Mouse (Mus musculus) embryonic facial prominence, embryonic 15.5 days (tissue): ENCODE data around the gene Th. TPM values are rescaled to one million over a fixed set of nuclear protein-coding genes. Genes with fewer than 3 reads are reported as not detected.

Source experiments
- ATAC-seq: fragments of 200-750 bp; cut with Nextera tagmentation; 2 replicates; pipeline ENCODE4 v1.8.0; 2017; ENCODE audit warnings: low read depth, moderate TSS enrichment; ENCODE audit not compliant: insufficient number of reproducible peaks, low FRiP score, low TSS enrichment
- H3K27ac ChIP-seq: fragments of 300-500 bp; sonication (generic); replicated peaks from 2 replicates; pipeline ENCODE4 v1.5.1; 2015; ENCODE audit warnings: mild to moderate bottlenecking, inconsistent platforms
- H3K27me3 ChIP-seq: fragments of 300-500 bp; sonication (generic); 2 replicates; pipeline ENCODE4 v1.6.1; 2015; ENCODE audit warnings: inconsistent platforms
- H3K36me3 ChIP-seq: fragments of 300-500 bp; sonication (generic); 2 replicates; pipeline ENCODE4 v1.6.1; 2015; ENCODE audit warnings: mild to moderate bottlenecking, inconsistent platforms
- H3K4me1 ChIP-seq: fragments of 300-500 bp; sonication (generic); 2 replicates; pipeline ENCODE4 v1.6.1; 2015; ENCODE audit warnings: inconsistent platforms
- H3K4me2 ChIP-seq: fragments of 300-500 bp; sonication (generic); replicated peaks from 2 replicates; pipeline ENCODE4 v1.6.1; 2015; ENCODE audit warnings: mild to moderate bottlenecking, inconsistent platforms
- H3K4me3 ChIP-seq: fragments of 300-500 bp; sonication (generic); replicated peaks from 2 replicates; pipeline ENCODE4 v1.5.1; 2015; ENCODE audit warnings: mild to moderate bottlenecking, inconsistent platforms
- H3K9ac ChIP-seq: fragments of 300-500 bp; sonication (generic); 2 replicates; pipeline ENCODE4 v1.6.1; 2015; ENCODE audit warnings: inconsistent platforms
- H3K9me3 ChIP-seq: fragments of 300-500 bp; sonication (generic); replicated peaks from 2 replicates; pipeline ENCODE4 v1.6.1; 2016; ENCODE audit warnings: inconsistent platforms
- WGBS: fragments of 180-500 bp; shearing (Covaris S2); methylation state at CpG from one replicate; pipeline ENCODE4 v1.1.7; 2015; 5-methylcytosine and 5-hydroxymethylcytosine counted together
- polyA plus RNA-seq: library from polyadenylated mRNA; unstranded; fragments of >200 nt; fragmentation: Nextera tagmentation; extraction: Ambion mirVana; gene quantifications from 2 replicates; pipeline ENCODE4 v1.2.1, GENCODE M21; 2015

Th gene
- polyA plus RNA-seq, 1 experiment from 2014 or later, result 0.57 TPM

GRCm38 (mm10) chr7:142901774-142902173, 29.2 kb downstream of the Th start:
- 59% methylated on average over 7 of the region's 7 CpGs for WGBS
- Histone ChIP-seq H3K36me3 (no peaks in the 10 kb centered on the region), H3K27me3 (peaks cover 6% of the 10 kb centered on the region; the same call in 1 of the 2 replicates), H3K4me3 (no peak overlapping the region), H3K27ac (no peak overlapping the region), H3K4me2 (no peak overlapping the region), H3K9me3 (no peaks in the 10 kb centered on the region), H3K4me1 (peaks cover 9% of the 10 kb centered on the region; the same call in 1 of the 2 replicates), H3K9ac (no peak overlapping the region)
- no peak for ATAC-seq

GRCm38 (mm10) chr7:142899872-142900271, 31.1 kb downstream of the Th start:
- Histone ChIP-seq H3K9ac (no peak overlapping the region), H3K36me3 (no peaks in the 10 kb centered on the region), H3K9me3 (no peaks in the 10 kb centered on the region), H3K27me3 (peaks cover 6% of the 10 kb centered on the region; the same call in 1 of the 2 replicates), H3K4me2 (no peak overlapping the region), H3K4me1 (peaks cover 15% of the 10 kb centered on the region; the same call in 1 of the 2 replicates), H3K4me3 (no peak overlapping the region), H3K27ac (no peak overlapping the region)
- ATAC-seq, result no peak
- WGBS, result 51% methylated on average over 19 of the region's 19 CpGs

- H3K4me2 ChIP-seq, result no peak overlapping the region
- no peaks in the 10 kb centered on the region for H3K9me3 ChIP-seq
- H3K36me3 ChIP-seq, result no peaks in the 10 kb centered on the region
- no peak overlapping the region for H3K27ac ChIP-seq
- H3K4me3 ChIP-seq, result no peak overlapping the region
- H3K27me3 ChIP-seq, result peaks cover 6% of the 10 kb centered on the region; the same call in 1 of the 2 replicates
- peaks cover 16% of the 10 kb centered on the region; the same call in 1 of the 2 replicates for H3K4me1 ChIP-seq
- no peak for ATAC-seq
- WGBS, result 66% methylated on average over 1 of the region's 1 CpGs
- H3K9ac ChIP-seq, result no peak overlapping the region
These were observed 33.5 kb downstream of the Th start for GRCm38 (mm10) chr7:142897471-142897870.

- peaks cover 10% of the 10 kb centered on the region; the same call in 1 of the 2 replicates for H3K4me1 ChIP-seq
- 73% methylated on average over 10 of the region's 10 CpGs for WGBS
- H3K27me3 ChIP-seq, result peaks cover 6% of the 10 kb centered on the region; the same call in 1 of the 2 replicates
- no peak overlapping the region for H3K4me2 ChIP-seq
- no peak overlapping the region for H3K27ac ChIP-seq
- H3K4me3 ChIP-seq, result no peak overlapping the region
- H3K9me3 ChIP-seq, result no peaks in the 10 kb centered on the region
- no peaks in the 10 kb centered on the region for H3K36me3 ChIP-seq
- no peak for ATAC-seq
- no peak overlapping the region for H3K9ac ChIP-seq
These were observed 34.8 kb downstream of the Th start for GRCm38 (mm10) chr7:142895901-142896665.

GRCm38 (mm10) chr7:142895223-142895840, 35.6 kb downstream of the Th start:
- Histone ChIP-seq H3K9me3 (no peaks in the 10 kb centered on the region), H3K36me3 (no peaks in the 10 kb centered on the region), H3K27me3 (peaks cover 6% of the 10 kb centered on the region; the same call in 1 of the 2 replicates), H3K4me3 (no peak overlapping the region), H3K4me2 (no peak overlapping the region), H3K27ac (no peak overlapping the region), H3K9ac (no peak overlapping the region), H3K4me1 (peaks cover 8% of the 10 kb centered on the region; the same call in 1 of the 2 replicates)
- 72% methylated on average over 18 of the region's 18 CpGs for WGBS
- ATAC-seq, result no peak

- Histone ChIP-seq H3K27ac (no peak overlapping the region), H3K9ac (no peak overlapping the region), H3K4me1 (peaks cover 8% of the 10 kb centered on the region; the same call in 1 of the 2 replicates), H3K27me3 (peaks cover 6% of the 10 kb centered on the region; the same call in 1 of the 2 replicates), H3K36me3 (no peaks in the 10 kb centered on the region), H3K4me3 (no peak overlapping the region), H3K9me3 (no peaks in the 10 kb centered on the region), H3K4me2 (no peak overlapping the region)
- WGBS, result 4% methylated on average over 3 of the region's 3 CpGs
- ATAC-seq, result no peak
These were observed 36.3 kb downstream of the Th start for GRCm38 (mm10) chr7:142894669-142895068.

GRCm38 (mm10) chr7:142893721-142894639, 36.9 kb downstream of the Th start:
- no peak overlapping the region for H3K27ac ChIP-seq
- no peak for ATAC-seq
- H3K27me3 ChIP-seq, result peaks cover 6% of the 10 kb centered on the region; the same call in 1 of the 2 replicates
- H3K4me3 ChIP-seq, result no peak overlapping the region
- H3K36me3 ChIP-seq, result no peaks in the 10 kb centered on the region
- H3K4me1 ChIP-seq, result peaks cover 8% of the 10 kb centered on the region; the same call in 1 of the 2 replicates
- H3K9ac ChIP-seq, result no peak overlapping the region
- H3K9me3 ChIP-seq, result no peaks in the 10 kb centered on the region
- H3K4me2 ChIP-seq, result no peak overlapping the region
- WGBS, result 66% methylated on average over 12 of the region's 12 CpGs

GRCm38 (mm10) chr7:142893296-142893695, 37.6 kb downstream of the Th start:
- H3K4me2 ChIP-seq, result no peak overlapping the region
- H3K9ac ChIP-seq, result no peak overlapping the region
- no peak for ATAC-seq
- H3K27ac ChIP-seq, result no peak overlapping the region
- no peaks in the 10 kb centered on the region for H3K9me3 ChIP-seq
- H3K4me3 ChIP-seq, result no peak overlapping the region
- H3K36me3 ChIP-seq, result no peaks in the 10 kb centered on the region
- H3K27me3 ChIP-seq, result peaks cover 6% of the 10 kb centered on the region; the same call in 1 of the 2 replicates
- 77% methylated on average over 6 of the region's 6 CpGs for WGBS
- H3K4me1 ChIP-seq, result peaks cover 8% of the 10 kb centered on the region; the same call in 1 of the 2 replicates

- H3K4me1 ChIP-seq, result no peaks in the 10 kb centered on the region
- no peaks in the 10 kb centered on the region for H3K36me3 ChIP-seq
- ATAC-seq, result no peak
- no peak overlapping the region for H3K9ac ChIP-seq
- 6% methylated on average over 4 of the region's 4 CpGs for WGBS
- no peaks in the 10 kb centered on the region for H3K9me3 ChIP-seq
- H3K4me3 ChIP-seq, result no peak overlapping the region
- H3K27me3 ChIP-seq, result no peaks in the 10 kb centered on the region
- H3K27ac ChIP-seq, result no peak overlapping the region
- no peak overlapping the region for H3K4me2 ChIP-seq
These were observed 61.3 kb downstream of the Th start for GRCm38 (mm10) chr7:142869419-142870163.

GRCm38 (mm10) chr7:142850681-142851080, 80.2 kb downstream of the Th start:
- no peak for ATAC-seq
- 15% methylated on average over 6 of the region's 6 CpGs for WGBS
- Histone ChIP-seq H3K4me3 (no peak overlapping the region), H3K27me3 (no peaks in the 10 kb centered on the region), H3K9me3 (no peaks in the 10 kb centered on the region), H3K4me1 (no peaks in the 10 kb centered on the region), H3K4me2 (no peak overlapping the region), H3K9ac (no peak overlapping the region), H3K36me3 (no peaks in the 10 kb centered on the region), H3K27ac (no peak overlapping the region)
